Mouse (Mus musculus): ENCODE results near the gene Flrt3. TPM values are rescaled to one million over a fixed set of nuclear protein-coding genes. Genes with fewer than 3 reads are reported as not detected.

Gene Flrt3
- total and polyA plus RNA-seq, 3 experiments = under 0.01 to 0.23 TPM; not detected in 1

GRCm38 (mm10) chr2:140666846-140667245 is 4.4 kb downstream of the Flrt3 start:
- TF ChIP-seq GATA2 (IDR thresholded peaks at IDR 0.05; ENCODE audit: borderline replicate concordance, low read depth, low read length) (no peak), POLR2AphosphoS5 (IDR thresholded peaks at IDR 0.05; ENCODE audit: insufficient replicate concordance, low read depth, low read length) (no peak), GATA1 (IDR thresholded peaks at IDR 0.05; ENCODE audit: borderline replicate concordance, low read length) (no peak), TAL1 (conservative IDR thresholded peaks at IDR 0.05; ENCODE audit: low read depth, low read length) (no peak), CTCF (IDR thresholded peaks at IDR 0.05; ENCODE audit: low read depth, low read length) (no peak)
- H3K27me3 ChIP-seq (ENCODE audit: insufficient read depth, low read length) = no peaks in the 10 kb centered on the region
- DNase-seq (ENCODE audit: low spot score) (no peak), ATAC-seq (ENCODE audit: extremely low read depth, insufficient number of reproducible peaks, low FRiP score, poor library complexity, severe bottlenecking) (no peak)
- no peaks in the 10 kb centered on the region for H3K36me3 ChIP-seq (replicated peaks)
- no peak overlapping the region for H3K4me3 ChIP-seq (ENCODE audit: low read depth, low read length)
- H3K9me3 ChIP-seq (replicated peaks) = peaks cover 5% of the 10 kb centered on the region; the same call in 1 of the 2 replicates
- no peaks in the 10 kb centered on the region for H3K4me1 ChIP-seq (ENCODE audit: insufficient read depth, low read depth, low read length)

DNA sequence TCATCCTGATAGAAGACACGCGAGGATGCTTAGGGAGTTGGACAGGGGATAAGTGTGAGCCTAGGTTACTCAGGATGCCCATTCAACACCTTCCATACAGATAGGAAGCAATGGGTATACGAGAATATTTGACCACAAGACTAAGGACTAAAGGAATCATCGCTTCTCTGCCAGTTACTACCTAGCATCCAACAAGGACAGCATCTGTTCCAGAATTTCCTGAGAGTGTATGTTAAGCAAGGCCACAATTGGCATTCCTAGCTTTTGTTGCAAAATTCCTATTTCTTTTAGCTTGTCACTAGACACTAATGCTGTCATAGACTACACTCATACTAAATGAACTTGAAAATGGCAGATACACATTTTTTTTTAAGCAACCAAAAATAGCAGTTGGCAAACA is 6.9 kb downstream of the Flrt3 start:
- ATAC-seq (ENCODE audit: extremely low read depth, insufficient number of reproducible peaks, low FRiP score, poor library complexity, severe bottlenecking) = no peak
- Histone ChIP-seq H3K27me3 (ENCODE audit: insufficient read depth, low read length) (no peaks in the 10 kb centered on the region), H3K4me1 (ENCODE audit: insufficient read depth, low read depth, low read length) (no peaks in the 10 kb centered on the region), H3K4me3 (ENCODE audit: low read depth, low read length) (no peak overlapping the region), H3K9me3 (replicated peaks) (peaks cover 6% of the 10 kb centered on the region; the same call in 1 of the 2 replicates), H3K36me3 (replicated peaks) (no peaks in the 10 kb centered on the region)
- DNase-seq (ENCODE audit: low spot score) = no peak
- TF ChIP-seq GATA2 (IDR thresholded peaks at IDR 0.05; ENCODE audit: borderline replicate concordance, low read depth, low read length) (no peak), CTCF (IDR thresholded peaks at IDR 0.05; ENCODE audit: low read depth, low read length) (no peak), TAL1 (conservative IDR thresholded peaks at IDR 0.05; ENCODE audit: low read depth, low read length) (no peak), POLR2AphosphoS5 (IDR thresholded peaks at IDR 0.05; ENCODE audit: insufficient replicate concordance, low read depth, low read length) (no peak), GATA1 (IDR thresholded peaks at IDR 0.05; ENCODE audit: borderline replicate concordance, low read length) (no peak)

- H3K27me3 ChIP-seq (ENCODE audit: insufficient read depth, low read length) = no peaks in the 10 kb centered on the region
- H3K9me3 ChIP-seq (replicated peaks) = peaks cover 6% of the 10 kb centered on the region; the same call in 1 of the 2 replicates
- DNase-seq (ENCODE audit: low spot score) (no peak), ATAC-seq (ENCODE audit: extremely low read depth, insufficient number of reproducible peaks, low FRiP score, poor library complexity, severe bottlenecking) (no peak)
- no peaks in the 10 kb centered on the region for H3K4me1 ChIP-seq (ENCODE audit: insufficient read depth, low read depth, low read length)
- TF ChIP-seq GATA2 (IDR thresholded peaks at IDR 0.05; ENCODE audit: borderline replicate concordance, low read depth, low read length) = no peak
- TF ChIP-seq GATA1 (IDR thresholded peaks at IDR 0.05; ENCODE audit: borderline replicate concordance, low read length) = no peak
- TF ChIP-seq CTCF (IDR thresholded peaks at IDR 0.05; ENCODE audit: low read depth, low read length) = no peak
- TF ChIP-seq POLR2AphosphoS5 (IDR thresholded peaks at IDR 0.05; ENCODE audit: insufficient replicate concordance, low read depth, low read length) = no peak
- no peak for TF ChIP-seq TAL1 (conservative IDR thresholded peaks at IDR 0.05; ENCODE audit: low read depth, low read length)
- H3K4me3 ChIP-seq (ENCODE audit: low read depth, low read length) = no peak overlapping the region
- no peaks in the 10 kb centered on the region for H3K36me3 ChIP-seq (replicated peaks)
Measured at GRCm38 (mm10) chr2:140662673-140663072, 8.6 kb downstream of the Flrt3 start.

GRCm38 (mm10) chr2:140653978-140654377 is 17.3 kb downstream of the Flrt3 start:
- Histone ChIP-seq H3K9me3 (replicated peaks) (no peaks in the 10 kb centered on the region), H3K4me3 (ENCODE audit: low read depth, low read length) (no peak overlapping the region), H3K27me3 (ENCODE audit: insufficient read depth, low read length) (no peaks in the 10 kb centered on the region), H3K36me3 (replicated peaks) (no peaks in the 10 kb centered on the region), H3K4me1 (ENCODE audit: insufficient read depth, low read depth, low read length) (no peaks in the 10 kb centered on the region)
- ATAC-seq (ENCODE audit: extremely low read depth, insufficient number of reproducible peaks, low FRiP score, poor library complexity, severe bottlenecking) (no peak), DNase-seq (ENCODE audit: low spot score) (no peak)
- TF ChIP-seq POLR2AphosphoS5 (IDR thresholded peaks at IDR 0.05; ENCODE audit: insufficient replicate concordance, low read depth, low read length) (no peak), TAL1 (conservative IDR thresholded peaks at IDR 0.05; ENCODE audit: low read depth, low read length) (no peak), GATA2 (IDR thresholded peaks at IDR 0.05; ENCODE audit: borderline replicate concordance, low read depth, low read length) (no peak), CTCF (IDR thresholded peaks at IDR 0.05; ENCODE audit: low read depth, low read length) (no peak), GATA1 (IDR thresholded peaks at IDR 0.05; ENCODE audit: borderline replicate concordance, low read length) (no peak)

- Histone ChIP-seq H3K36me3 (replicated peaks) (no peaks in the 10 kb centered on the region), H3K27me3 (ENCODE audit: insufficient read depth, low read length) (no peaks in the 10 kb centered on the region), H3K4me1 (ENCODE audit: insufficient read depth, low read depth, low read length) (no peaks in the 10 kb centered on the region), H3K9me3 (replicated peaks) (no peaks in the 10 kb centered on the region), H3K4me3 (ENCODE audit: low read depth, low read length) (no peak overlapping the region)
- no peak for TF ChIP-seq TAL1 (conservative IDR thresholded peaks at IDR 0.05; ENCODE audit: low read depth, low read length)
- TF ChIP-seq GATA2 (IDR thresholded peaks at IDR 0.05; ENCODE audit: borderline replicate concordance, low read depth, low read length) = no peak
- TF ChIP-seq CTCF (IDR thresholded peaks at IDR 0.05; ENCODE audit: low read depth, low read length) = no peak
- TF ChIP-seq POLR2AphosphoS5 (IDR thresholded peaks at IDR 0.05; ENCODE audit: insufficient replicate concordance, low read depth, low read length) = no peak
- no peak for TF ChIP-seq GATA1 (IDR thresholded peaks at IDR 0.05; ENCODE audit: borderline replicate concordance, low read length)
- DNase-seq (ENCODE audit: low spot score) (no peak), ATAC-seq (ENCODE audit: extremely low read depth, insufficient number of reproducible peaks, low FRiP score, poor library complexity, severe bottlenecking) (no peak)
Measured at GRCm38 (mm10) chr2:140653481-140653880, 17.8 kb downstream of the Flrt3 start.

DNA sequence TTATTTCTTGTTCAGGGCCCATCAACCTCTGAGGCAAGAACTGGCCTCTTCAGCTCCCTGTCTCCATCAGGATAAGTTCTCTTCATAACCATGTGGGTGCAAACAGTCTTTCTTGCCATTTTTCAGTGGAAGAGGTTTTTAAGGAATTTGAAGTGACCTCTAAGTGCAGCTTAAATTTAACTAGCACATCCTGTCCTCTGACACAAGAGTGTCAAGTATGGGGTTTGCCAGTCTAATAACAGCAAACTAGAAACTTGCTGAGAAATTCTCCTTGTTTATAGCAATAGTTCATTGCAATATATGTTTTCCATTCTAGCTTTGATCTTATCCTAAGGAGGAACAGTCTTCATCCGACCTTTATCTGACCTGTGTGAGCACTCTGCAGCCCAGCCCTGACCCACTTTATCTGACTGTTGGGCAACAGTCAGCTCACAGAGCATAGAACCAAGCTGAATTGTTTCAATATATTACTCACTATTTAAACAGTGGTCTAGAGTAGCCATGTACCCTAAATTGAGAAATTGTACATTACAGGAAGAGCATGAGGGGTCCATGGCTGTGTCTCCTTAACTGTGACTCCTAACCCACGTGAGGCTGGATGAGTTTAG is 49.4 kb downstream of the Flrt3 start:
- Histone ChIP-seq H3K4me3 (ENCODE audit: low read depth, low read length) (no peak overlapping the region), H3K27me3 (ENCODE audit: insufficient read depth, low read length) (no peaks in the 10 kb centered on the region), H3K4me1 (ENCODE audit: insufficient read depth, low read depth, low read length) (no peaks in the 10 kb centered on the region), H3K9me3 (replicated peaks) (no peaks in the 10 kb centered on the region), H3K36me3 (replicated peaks) (no peaks in the 10 kb centered on the region)
- ATAC-seq (ENCODE audit: extremely low read depth, insufficient number of reproducible peaks, low FRiP score, poor library complexity, severe bottlenecking) = no peak
- TF ChIP-seq GATA2 (IDR thresholded peaks at IDR 0.05; ENCODE audit: borderline replicate concordance, low read depth, low read length) = no peak
- no peak for TF ChIP-seq POLR2AphosphoS5 (IDR thresholded peaks at IDR 0.05; ENCODE audit: insufficient replicate concordance, low read depth, low read length)
- TF ChIP-seq GATA1 (IDR thresholded peaks at IDR 0.05; ENCODE audit: borderline replicate concordance, low read length) = no peak
- TF ChIP-seq TAL1 (conservative IDR thresholded peaks at IDR 0.05; ENCODE audit: low read depth, low read length) = no peak
- TF ChIP-seq CTCF (IDR thresholded peaks at IDR 0.05; ENCODE audit: low read depth, low read length) = no peak
- DNase-seq (ENCODE audit: low spot score) = no peak
